Mouse (Mus musculus) adrenal gland, postnatal 14 days (tissue): ENCODE data around the gene Draxin. TPM values are rescaled to one million over a fixed set of nuclear protein-coding genes. Genes with fewer than 3 reads are reported as not detected.
"Not testable (repeated sequence)": the region's sequence is repeated elsewhere in the genome, so short reads cannot be mapped to it uniquely, and the experiment has no call there.

Experiments used
- DNase-seq: peaks from one replicate; pipeline ENCODE4 v3.0.0; 2021; ENCODE audit warnings: mixed read lengths
- microRNA-seq, 2 experiments: library from miRNA; unstranded; fragments of <30 nt; microRNA quantifications; one replicate each; pipeline ENCODE4 v1.2.0; 2021
- total RNA-seq: library from RNA; stranded (reverse); gene quantifications from 2 replicates; pipeline ENCODE4 v1.2.3, GENCODE M21; 2021

The Draxin gene
- total RNA-seq, 1 experiment from 2014 or later: 0.11 TPM

DNA sequence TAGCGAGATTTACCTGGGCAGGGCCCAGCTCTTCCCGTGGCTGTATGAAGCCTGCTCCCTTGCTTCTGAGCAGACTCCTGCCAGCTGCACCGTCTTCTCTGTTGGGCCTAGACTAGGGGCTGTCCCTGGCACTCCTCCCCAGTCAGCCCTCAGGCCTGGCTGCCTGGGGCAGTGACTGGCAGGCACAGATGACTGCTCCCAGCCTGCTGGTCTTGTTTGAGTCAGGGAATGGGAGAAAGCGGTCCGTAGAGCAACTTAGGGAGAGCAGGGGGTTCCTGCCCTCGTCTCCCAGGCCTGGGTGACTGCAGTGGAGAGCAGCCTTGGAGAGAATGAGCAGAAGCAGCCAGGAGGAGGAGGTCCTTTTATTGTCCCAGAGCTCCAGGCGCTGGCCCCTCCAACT, 74.3 kb downstream of the Draxin start:
- DNase-seq: no peak

- DNase-seq: no peak
Measured at GRCm38 (mm10) chr4:148054961-148055695, 75.4 kb downstream of the Draxin start.

DNA sequence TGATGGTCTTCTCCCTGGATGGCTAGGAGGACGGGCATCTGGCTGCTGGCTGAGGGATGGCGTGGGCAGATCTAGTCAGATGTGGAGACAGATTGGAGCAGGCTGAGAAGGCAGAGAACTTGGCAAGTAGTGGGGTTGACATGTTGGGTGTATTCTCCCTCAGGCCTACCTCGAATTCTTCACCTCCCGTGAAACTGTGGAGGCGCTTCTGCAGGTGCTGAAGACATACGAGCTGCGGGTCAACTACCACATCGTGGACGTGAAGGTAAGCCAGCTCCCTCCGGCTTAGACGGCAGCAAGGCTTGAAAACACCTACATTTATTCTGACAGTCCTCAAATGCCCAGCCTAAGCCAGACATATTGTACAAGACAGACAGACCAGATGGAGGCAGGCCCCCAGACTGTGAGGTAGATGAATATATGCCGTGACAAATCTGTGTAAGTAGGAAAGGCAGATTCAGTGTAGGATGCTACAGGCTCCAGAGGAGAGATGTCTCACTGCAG, 77.0 kb downstream of the Draxin start:
- DNase-seq: no peak

GRCm38 (mm10) chr4:148052976-148053375, 77.5 kb downstream of the Draxin start:
- DNase-seq: no peak

DNA sequence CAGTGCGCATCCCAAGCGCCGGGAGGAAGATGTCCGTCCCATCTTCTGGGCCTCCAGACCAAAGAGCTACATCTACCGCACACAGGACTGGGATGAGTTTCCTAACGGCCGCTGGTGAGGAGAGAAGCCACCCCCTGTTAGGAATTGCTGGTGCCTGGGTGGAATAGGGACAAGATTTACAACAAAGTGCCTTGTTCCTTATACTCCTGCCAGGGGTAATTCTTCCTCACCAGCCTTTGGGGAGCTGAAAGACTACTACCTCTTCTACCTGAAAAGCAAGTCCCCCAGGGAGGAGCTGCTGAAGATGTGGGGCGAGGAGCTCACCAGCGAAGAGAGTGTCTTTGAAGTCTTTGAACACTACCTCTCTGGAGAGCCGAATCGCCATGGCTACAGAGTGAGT, 78.6 kb downstream of the Draxin start:
- DNase-seq: no peak

DNA sequence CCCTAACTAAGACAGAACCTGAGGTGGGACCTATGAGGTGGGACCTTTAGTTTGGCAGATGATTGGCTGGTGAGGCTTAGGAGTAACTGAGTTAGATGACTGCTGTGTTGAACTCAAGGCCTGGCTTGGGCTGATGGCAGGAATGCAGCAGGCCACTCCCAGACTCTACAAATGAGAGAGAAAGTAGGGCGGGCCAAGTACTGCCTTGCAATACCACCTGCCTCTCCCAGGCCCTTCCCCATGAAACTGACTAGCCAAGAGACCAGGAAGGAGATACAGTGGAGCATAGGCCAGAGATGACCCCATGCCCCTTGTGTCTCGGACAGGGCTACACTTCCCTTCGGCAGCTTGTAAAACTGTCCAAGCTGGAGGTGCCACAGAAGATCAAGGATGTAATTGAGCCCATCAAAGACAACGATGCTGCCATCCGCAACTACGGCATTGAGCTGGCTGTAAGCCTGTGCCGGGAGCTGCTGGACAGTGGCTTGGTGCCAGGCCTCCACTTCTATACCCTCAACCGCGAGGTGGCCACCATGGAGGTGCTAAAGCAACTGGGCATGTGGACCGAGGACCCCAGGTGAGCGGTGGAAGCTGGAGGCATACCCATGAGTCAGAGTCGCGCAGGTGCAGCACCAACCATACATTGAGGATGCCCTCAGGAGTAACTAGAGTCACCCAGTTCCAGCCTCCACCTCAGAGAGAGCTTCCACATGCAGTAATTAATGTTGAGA, 79.3 kb downstream of the Draxin start:
- DNase-seq: no peak

DNA sequence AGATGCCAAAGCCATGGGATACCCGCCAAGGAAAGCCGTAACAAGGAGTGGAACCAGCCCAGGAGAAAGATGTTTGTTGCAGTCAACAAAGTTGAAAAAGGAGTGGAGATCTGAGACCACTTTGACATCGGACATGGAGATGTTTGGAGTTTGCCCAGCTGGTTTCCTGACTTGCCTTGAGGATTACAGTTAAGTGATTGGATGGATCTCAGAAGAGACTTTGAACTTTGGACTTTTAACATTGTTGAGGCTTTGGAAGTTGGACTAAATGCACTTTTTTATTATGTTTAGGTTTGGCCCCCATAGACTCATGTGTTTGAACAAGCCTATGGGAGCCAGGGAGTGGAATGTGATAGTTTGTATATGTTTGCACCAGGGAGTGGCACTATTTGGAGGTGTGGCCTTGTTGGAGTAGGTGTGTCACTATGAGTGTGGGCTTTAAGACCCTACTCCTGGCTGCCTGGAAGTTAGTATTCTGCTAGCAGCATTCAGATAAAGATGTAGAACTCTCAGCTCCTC, 80.0 kb downstream of the Draxin start:
- not testable (repeated sequence) for DNase-seq

Small RNA genes within 50 kb of the gene (microRNA-seq; reads per million reads assigned to microRNA genes)
- gene Mir7022: 0 to 0.38 reads per million in 2 experiments

Other genes starting within 250 kb of the Draxin start
- 191 and 207 TPM in 2 replicates for gene Mfn2, start 226.0 kb downstream of the Draxin start, total RNA-seq
- 43.7 and 44.2 TPM in 2 replicates for gene Plod1, start 193.9 kb downstream of the Draxin start, total RNA-seq
- gene 2510039O18Rik, start 189.8 kb downstream of the Draxin start, total RNA-seq: 43.4 and 44.0 TPM in 2 replicates
- not detected in 2 replicates for gene Nppb, start 144.9 kb downstream of the Draxin start, total RNA-seq
- gene Nppa, start 130.0 kb downstream of the Draxin start, total RNA-seq: not detected in 2 replicates
- 9.7 and 12.0 TPM in 2 replicates for gene Clcn6, start 91.9 kb downstream of the Draxin start, total RNA-seq
- 42.6 and 46.6 TPM in 2 replicates for gene Mthfr, start 91.6 kb downstream of the Draxin start, total RNA-seq
- gene Agtrap, start 42.7 kb downstream of the Draxin start, total RNA-seq: 45.1 and 45.2 TPM in 2 replicates
- 20.0 and 21.2 TPM in 2 replicates for gene Mad2l2, start 314 bp downstream of the Draxin start, total RNA-seq
- 30.7 and 31.0 TPM in 2 replicates for gene Fbxo6, start 21.4 kb upstream of the Draxin start, total RNA-seq
- 6.7 and 9.1 TPM in 2 replicates for gene Fbxo44, start 29.8 kb upstream of the Draxin start, total RNA-seq
- gene Fbxo2, start 29.9 kb upstream of the Draxin start, total RNA-seq: 3.3 and 3.9 TPM in 2 replicates
- gene Disp3, start 157.3 kb upstream of the Draxin start, total RNA-seq: 0.26 and 0.71 TPM in 2 replicates